Mouse (Mus musculus): ENCODE results near the gene Ctsc. TPM values are rescaled to one million over a fixed set of nuclear protein-coding genes. Genes with fewer than 3 reads are reported as not detected.
A peak's percentile ranks its signal among the peaks of the same experiment; 100 is the strongest.

The Ctsc gene
- polyA plus RNA-seq (2012; rRNA removed) (9.7 and 14.5 TPM in 2 replicates), polyA plus RNA-seq (2014; fragmentation: Nextera tagmentation; extraction: Ambion mirVana) (48.3 and 60.7 TPM in 2 replicates)

GRCm38 (mm10) chr7:88277858-88278627 lies at the start of gene Ctsc:
Gene Ctsc, plus strand, starts transcription at chr7:88278085.
- Histone ChIP-seq H3K27ac (no peak within 1 kb of the TSS), H3K9me3 (ENCODE audit: control insufficient read depth, low read length) (no peaks in the 10 kb centered on the region), H3K9ac (replicated peaks) (peak within 1 kb of the TSS; percentile 48), H3K4me1 (replicated peaks; ENCODE audit: control insufficient read depth in 2 of 2, insufficient read depth in 2 of 2, low read length in 1 of 2) (peaks cover 3 to 11% of the 10 kb centered on the region in 2 experiments; a peak in 3 of 4 replicates), H3K4me3 (ENCODE audit: insufficient read depth in 1 of 2, low read depth in 2 of 2, low read length in 2 of 2) (peak within 1 kb of the TSS; percentile 49 to 58), H3K4me2 (ENCODE audit: low read depth) (peak within 1 kb of the TSS; percentile 79), H3K27me3 (ENCODE audit: control insufficient read depth, insufficient read depth, low read length) (no peaks in the 10 kb centered on the region), H3K36me3 (replicated peaks; ENCODE audit: control insufficient read depth, insufficient read depth, low read depth) (no peaks in the 10 kb centered on the region)
- TF ChIP-seq EP300 (IDR thresholded peaks at IDR 0.05; ENCODE audit: low read depth) (no peak), CTCF (IDR thresholded peaks at IDR 0.05; ENCODE audit: low read depth) (peak; percentile 38)
- DNase-seq (ENCODE audit: low read depth in 3 of 3, low spot score in 3 of 3) (peak; percentile 55 to 68 (median 56)), ATAC-seq (ENCODE audit: insufficient read depth) (peak; percentile 91)
- 2% methylated on average over 34 of the region's 34 CpGs for WGBS (ENCODE audit: insufficient replicate concordance)

DNA sequence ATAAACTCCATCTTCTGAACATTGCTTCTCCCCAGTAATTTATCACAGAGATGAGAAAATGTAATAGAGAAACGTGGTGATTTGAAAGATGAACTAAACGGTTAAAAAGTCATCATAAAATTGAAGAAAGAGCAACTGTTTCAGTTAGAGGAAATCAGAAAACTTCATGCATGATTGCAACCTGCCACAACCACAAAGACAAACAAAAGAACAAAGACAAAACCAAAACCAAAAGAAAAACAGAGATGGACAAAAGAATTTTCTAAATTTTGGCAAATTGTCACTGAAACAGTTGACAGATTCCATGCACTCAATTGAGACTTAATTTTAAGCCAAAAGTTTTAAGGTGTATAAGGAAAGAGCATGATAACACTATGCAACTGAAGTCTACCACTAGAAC lies 48.8 kb upstream of the Ctsc start:
- ATAC-seq (ENCODE audit: insufficient read depth): no peak
- no peaks in the 10 kb centered on the region for H3K36me3 ChIP-seq (replicated peaks; ENCODE audit: control insufficient read depth, insufficient read depth, low read depth)
- H3K27ac ChIP-seq: no peak overlapping the region
- H3K27me3 ChIP-seq (ENCODE audit: control insufficient read depth, insufficient read depth, low read length): no peaks in the 10 kb centered on the region
- no peak overlapping the region for H3K9ac ChIP-seq (replicated peaks)
- WGBS (ENCODE audit: insufficient replicate concordance): 38% methylated on average over 2 of the region's 2 CpGs
- no peak overlapping the region for H3K4me2 ChIP-seq (ENCODE audit: low read depth)
- H3K4me1 ChIP-seq (replicated peaks; ENCODE audit: control insufficient read depth in 2 of 2, insufficient read depth in 2 of 2, low read length in 1 of 2): no peaks in the 10 kb centered on the region
- no peak overlapping the region for H3K4me3 ChIP-seq (ENCODE audit: insufficient read depth in 1 of 2, low read depth in 2 of 2, low read length in 2 of 2)
- DNase-seq (ENCODE audit: low read depth in 3 of 3, low spot score in 3 of 3): no peak
- TF ChIP-seq EP300 (IDR thresholded peaks at IDR 0.05; ENCODE audit: low read depth): no peak
- TF ChIP-seq CTCF (IDR thresholded peaks at IDR 0.05; ENCODE audit: low read depth): no peak
- H3K9me3 ChIP-seq (ENCODE audit: control insufficient read depth, low read length): no peaks in the 10 kb centered on the region

- Histone ChIP-seq H3K9ac (replicated peaks) (no peak overlapping the region), H3K36me3 (replicated peaks; ENCODE audit: control insufficient read depth, insufficient read depth, low read depth) (no peaks in the 10 kb centered on the region), H3K4me2 (ENCODE audit: low read depth) (no peak overlapping the region), H3K4me3 (ENCODE audit: insufficient read depth in 1 of 2, low read depth in 2 of 2, low read length in 2 of 2) (no peak overlapping the region), H3K4me1 (replicated peaks; ENCODE audit: control insufficient read depth in 2 of 2, insufficient read depth in 2 of 2, low read length in 1 of 2) (no peaks in the 10 kb centered on the region), H3K9me3 (ENCODE audit: control insufficient read depth, low read length) (no peaks in the 10 kb centered on the region), H3K27ac (no peak overlapping the region), H3K27me3 (ENCODE audit: control insufficient read depth, insufficient read depth, low read length) (no peaks in the 10 kb centered on the region)
- TF ChIP-seq EP300 (IDR thresholded peaks at IDR 0.05; ENCODE audit: low read depth): no peak
- DNase-seq (ENCODE audit: low read depth in 3 of 3, low spot score in 3 of 3) (no peak), ATAC-seq (ENCODE audit: insufficient read depth) (no peak)
- WGBS (ENCODE audit: insufficient replicate concordance): 68% methylated on average over 4 of the region's 4 CpGs
Measured at GRCm38 (mm10) chr7:88230121-88230520, 47.8 kb upstream of the Ctsc start.

DNA sequence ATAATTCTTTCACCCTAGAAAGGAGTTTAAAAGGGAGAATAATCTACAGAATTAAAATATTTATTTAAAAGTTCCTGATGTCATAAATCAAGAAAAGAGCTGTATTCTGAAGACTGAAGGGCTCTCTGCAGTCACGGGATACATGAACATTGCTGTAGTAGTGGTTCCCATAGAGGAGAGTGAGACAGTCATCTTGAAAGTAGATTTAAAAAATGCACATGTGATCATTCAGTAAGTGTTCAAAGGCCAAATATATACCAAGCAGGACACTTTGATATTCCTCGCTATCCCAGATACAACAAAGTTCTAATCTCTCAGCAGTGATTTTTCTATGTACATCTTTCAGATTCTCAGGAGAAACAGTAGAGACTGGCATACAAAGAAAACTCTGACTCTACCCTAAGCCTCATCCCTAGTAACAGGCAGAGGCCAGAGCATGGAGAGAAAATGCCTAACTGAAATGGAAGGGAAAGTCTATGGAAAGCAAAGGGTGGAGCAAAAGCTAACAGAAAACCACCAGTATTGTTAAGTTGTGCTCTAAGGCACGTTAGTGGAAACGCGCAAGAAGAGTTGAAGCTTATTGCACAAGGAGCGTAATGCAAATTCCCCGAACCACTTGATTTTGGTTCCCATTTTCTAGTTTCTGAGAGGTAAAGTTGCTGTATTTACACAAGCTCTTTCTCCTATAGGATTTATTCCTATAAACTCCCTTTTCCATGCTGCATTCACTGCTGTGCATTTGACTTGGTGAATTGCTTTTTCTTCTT lies 46.9 kb upstream of the Ctsc start:
- Histone ChIP-seq H3K4me1 (replicated peaks; ENCODE audit: control insufficient read depth in 2 of 2, insufficient read depth in 2 of 2, low read length in 1 of 2) (no peaks in the 10 kb centered on the region), H3K9ac (replicated peaks) (no peak overlapping the region), H3K36me3 (replicated peaks; ENCODE audit: control insufficient read depth, insufficient read depth, low read depth) (no peaks in the 10 kb centered on the region), H3K4me2 (ENCODE audit: low read depth) (no peak overlapping the region), H3K9me3 (ENCODE audit: control insufficient read depth, low read length) (no peaks in the 10 kb centered on the region), H3K4me3 (ENCODE audit: insufficient read depth in 1 of 2, low read depth in 2 of 2, low read length in 2 of 2) (no peak overlapping the region), H3K27me3 (ENCODE audit: control insufficient read depth, insufficient read depth, low read length) (no peaks in the 10 kb centered on the region), H3K27ac (no peak overlapping the region)
- DNase-seq (ENCODE audit: low read depth in 3 of 3, low spot score in 3 of 3): no peak
- TF ChIP-seq EP300 (IDR thresholded peaks at IDR 0.05; ENCODE audit: low read depth): no peak
- no peak for TF ChIP-seq CTCF (IDR thresholded peaks at IDR 0.05; ENCODE audit: low read depth)
- no peak for ATAC-seq (ENCODE audit: insufficient read depth)
- 68% methylated on average over 7 of the region's 7 CpGs for WGBS (ENCODE audit: insufficient replicate concordance)

DNA sequence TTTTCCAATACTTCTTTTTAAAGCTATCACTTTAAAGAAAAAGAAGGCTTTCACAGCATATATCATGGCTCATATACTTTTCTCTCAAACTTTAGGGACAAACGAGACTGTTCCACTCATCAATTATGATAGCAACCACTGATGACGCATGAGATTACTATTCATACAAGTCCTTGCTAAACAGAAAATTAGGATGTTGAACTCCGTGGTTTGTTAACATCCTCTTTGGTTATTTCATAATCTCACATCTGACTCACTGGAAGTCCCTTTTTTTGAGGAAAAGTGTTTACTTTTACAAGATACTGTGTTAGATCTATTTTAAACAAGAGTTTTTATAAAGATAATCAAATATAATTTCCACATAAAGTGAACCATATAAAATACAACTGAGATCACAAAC lies 34.8 kb upstream of the Ctsc start:
- Histone ChIP-seq H3K4me1 (replicated peaks; ENCODE audit: control insufficient read depth in 2 of 2, insufficient read depth in 2 of 2, low read length in 1 of 2) (no peaks in the 10 kb centered on the region), H3K9ac (replicated peaks) (no peak overlapping the region), H3K4me3 (ENCODE audit: insufficient read depth in 1 of 2, low read depth in 2 of 2, low read length in 2 of 2) (no peak overlapping the region), H3K36me3 (replicated peaks; ENCODE audit: control insufficient read depth, insufficient read depth, low read depth) (no peaks in the 10 kb centered on the region), H3K4me2 (ENCODE audit: low read depth) (no peak overlapping the region), H3K27me3 (ENCODE audit: control insufficient read depth, insufficient read depth, low read length) (no peaks in the 10 kb centered on the region), H3K9me3 (ENCODE audit: control insufficient read depth, low read length) (no peaks in the 10 kb centered on the region), H3K27ac (no peak overlapping the region)
- TF ChIP-seq CTCF (IDR thresholded peaks at IDR 0.05; ENCODE audit: low read depth) (no peak), EP300 (IDR thresholded peaks at IDR 0.05; ENCODE audit: low read depth) (no peak)
- 21% methylated on average over 3 of the region's 3 CpGs for WGBS (ENCODE audit: insufficient replicate concordance)
- DNase-seq (ENCODE audit: low read depth in 3 of 3, low spot score in 3 of 3) (no peak), ATAC-seq (ENCODE audit: insufficient read depth) (no peak)
